Mouse (Mus musculus): ENCODE results near the gene Tmem144. TPM values are rescaled to one million over a fixed set of nuclear protein-coding genes. Genes with fewer than 3 reads are reported as not detected.

The Tmem144 gene
- polyA plus RNA-seq (2012; rRNA removed): 5.3 and 6.6 TPM in 2 replicates

DNA sequence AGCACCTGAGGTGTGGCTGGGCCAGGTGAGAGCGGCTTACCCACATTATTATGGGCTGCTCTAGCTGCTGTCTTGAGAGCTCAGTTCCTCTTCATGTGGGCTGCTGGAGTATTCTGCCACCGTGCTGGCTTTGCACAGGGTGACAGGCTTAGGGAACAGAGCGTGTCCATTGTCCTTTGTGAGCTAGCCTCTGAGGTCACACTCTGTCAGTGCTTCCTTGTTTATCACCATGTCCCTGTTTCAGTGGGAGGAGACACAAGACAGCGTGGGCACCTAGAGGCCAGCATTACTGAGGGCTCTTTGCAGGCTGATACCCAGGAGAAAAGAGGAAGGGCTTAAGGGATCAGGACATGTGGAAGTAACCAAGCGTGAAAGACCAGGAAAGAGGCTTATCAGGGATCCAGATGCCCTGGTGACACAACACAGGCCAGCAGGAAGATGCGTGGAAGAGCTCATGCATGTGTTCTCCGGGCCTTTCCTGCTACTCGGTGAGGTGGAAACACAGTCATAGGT is at the start of gene Tmem144:
Gene Tmem144, minus strand, starts transcription at position 120 of the 513 bp plus-strand sequence.
- no peak within 1 kb of the TSS for H3K4me3 ChIP-seq (replicated peaks; ENCODE audit: insufficient read depth, low read depth, low read length)
- TF ChIP-seq POLR2A (IDR thresholded peaks at IDR 0.05; ENCODE audit: borderline replicate concordance, insufficient read depth, low read length) (no peak), CTCF (IDR thresholded peaks at IDR 0.05; ENCODE audit: borderline replicate concordance, insufficient read depth, low read depth, low read length) (no peak)
- 61% methylated on average over 8 of the region's 8 CpGs for WGBS
- no peaks in the 10 kb centered on the region for H3K4me1 ChIP-seq (ENCODE audit: control insufficient read depth, insufficient read depth, low read length)
- peak within 1 kb of the TSS; percentile 55; the same call in 1 of the 2 replicates for H3K27ac ChIP-seq (ENCODE audit: insufficient read depth, low read length)
- H3K27me3 ChIP-seq (ENCODE audit: control insufficient read depth, insufficient read depth, low read length): no peaks in the 10 kb centered on the region
- peak in 1 of 2 experiments; percentile 31 for DNase-seq

DNA sequence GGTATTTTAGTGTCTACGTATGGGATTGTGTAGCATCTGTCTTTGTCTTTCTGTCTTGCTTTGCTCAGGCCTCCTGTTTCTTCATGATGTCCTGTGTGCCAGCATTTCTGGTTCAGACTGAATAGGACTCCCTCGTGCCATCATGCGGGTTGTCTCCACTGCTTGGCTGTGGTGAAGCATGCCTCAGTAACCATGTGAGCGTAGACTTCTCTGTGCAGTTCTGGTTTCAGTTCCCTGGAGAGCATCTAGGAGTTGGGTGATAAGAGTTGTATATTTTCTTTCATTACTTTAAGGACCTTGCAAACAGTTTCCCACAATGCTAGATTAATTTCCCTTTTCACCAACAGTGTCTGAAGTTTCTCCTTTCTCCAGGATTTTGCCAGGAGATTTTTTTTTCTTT is 49.2 kb upstream of the Tmem144 start:
- Histone ChIP-seq H3K27me3 (ENCODE audit: control insufficient read depth, insufficient read depth, low read length) (no peaks in the 10 kb centered on the region), H3K4me1 (ENCODE audit: control insufficient read depth, insufficient read depth, low read length) (peaks cover 5% of the 10 kb centered on the region; the same call in 1 of the 2 replicates), H3K27ac (ENCODE audit: insufficient read depth, low read length) (no peak overlapping the region), H3K4me3 (replicated peaks; ENCODE audit: insufficient read depth, low read depth, low read length) (no peak overlapping the region)
- no peak for TF ChIP-seq CTCF (IDR thresholded peaks at IDR 0.05; ENCODE audit: borderline replicate concordance, insufficient read depth, low read depth, low read length)
- TF ChIP-seq POLR2A (IDR thresholded peaks at IDR 0.05; ENCODE audit: borderline replicate concordance, insufficient read depth, low read length): no peak
- WGBS: 89% methylated on average over 4 of the region's 4 CpGs
- no peak for DNase-seq

DNA sequence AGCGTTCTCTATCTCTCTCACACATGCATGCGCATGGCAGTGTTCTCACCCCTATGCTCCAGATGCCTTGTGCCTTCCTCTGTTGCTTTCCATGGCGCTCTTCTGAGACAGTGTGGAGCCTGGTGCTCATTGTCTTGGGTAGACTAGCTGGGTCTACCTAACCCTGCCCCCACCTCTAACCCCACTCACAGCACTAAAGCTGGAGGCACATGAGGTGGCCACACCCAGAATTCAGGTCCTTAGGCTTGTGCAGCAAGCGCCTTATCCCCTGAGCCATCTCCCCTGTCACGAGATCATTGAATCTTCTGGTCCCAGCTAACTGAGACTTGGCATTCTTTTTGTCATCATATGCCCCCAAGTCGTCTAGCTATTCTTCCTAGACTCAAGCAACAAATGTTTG is 48.7 kb upstream of the Tmem144 start:
- no peak for DNase-seq
- H3K27ac ChIP-seq (ENCODE audit: insufficient read depth, low read length): no peak overlapping the region
- H3K4me3 ChIP-seq (replicated peaks; ENCODE audit: insufficient read depth, low read depth, low read length): no peak overlapping the region
- no peaks in the 10 kb centered on the region for H3K27me3 ChIP-seq (ENCODE audit: control insufficient read depth, insufficient read depth, low read length)
- H3K4me1 ChIP-seq (ENCODE audit: control insufficient read depth, insufficient read depth, low read length): peaks cover 5% of the 10 kb centered on the region; the same call in 1 of the 2 replicates
- 92% methylated on average over 6 of the region's 6 CpGs for WGBS
- TF ChIP-seq POLR2A (IDR thresholded peaks at IDR 0.05; ENCODE audit: borderline replicate concordance, insufficient read depth, low read length) (no peak), CTCF (IDR thresholded peaks at IDR 0.05; ENCODE audit: borderline replicate concordance, insufficient read depth, low read depth, low read length) (no peak)

DNA sequence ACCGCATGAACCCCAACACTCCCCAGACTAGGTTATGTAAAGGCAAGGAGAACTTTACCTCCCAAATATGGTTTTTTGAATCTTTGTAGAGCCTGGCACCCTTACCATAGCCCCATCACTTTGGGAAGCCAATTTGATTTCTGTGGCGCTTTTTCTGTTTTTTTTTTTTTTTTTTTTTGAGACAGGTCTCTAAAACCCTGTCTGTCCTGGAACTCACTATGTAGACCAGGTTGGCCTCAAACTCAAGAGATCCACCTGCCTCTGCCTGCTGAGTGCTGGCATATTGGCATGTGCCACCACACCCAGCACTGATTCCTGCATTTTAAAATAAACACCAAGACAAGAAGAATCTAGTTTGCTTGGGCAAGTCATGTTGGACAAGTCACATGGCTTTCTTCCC is 47.9 kb upstream of the Tmem144 start:
- no peak for TF ChIP-seq CTCF (IDR thresholded peaks at IDR 0.05; ENCODE audit: borderline replicate concordance, insufficient read depth, low read depth, low read length)
- no peak for TF ChIP-seq POLR2A (IDR thresholded peaks at IDR 0.05; ENCODE audit: borderline replicate concordance, insufficient read depth, low read length)
- no peak overlapping the region for H3K27ac ChIP-seq (ENCODE audit: insufficient read depth, low read length)
- 96% methylated on average over 2 of the region's 2 CpGs for WGBS
- peaks cover 5% of the 10 kb centered on the region; the same call in 1 of the 2 replicates for H3K4me1 ChIP-seq (ENCODE audit: control insufficient read depth, insufficient read depth, low read length)
- DNase-seq: no peak
- H3K27me3 ChIP-seq (ENCODE audit: control insufficient read depth, insufficient read depth, low read length): no peaks in the 10 kb centered on the region
- no peak overlapping the region for H3K4me3 ChIP-seq (replicated peaks; ENCODE audit: insufficient read depth, low read depth, low read length)

- DNase-seq: no peak
- no peak overlapping the region for H3K4me3 ChIP-seq (replicated peaks; ENCODE audit: insufficient read depth, low read depth, low read length)
- TF ChIP-seq CTCF (IDR thresholded peaks at IDR 0.05; ENCODE audit: borderline replicate concordance, insufficient read depth, low read depth, low read length) (no peak), POLR2A (IDR thresholded peaks at IDR 0.05; ENCODE audit: borderline replicate concordance, insufficient read depth, low read length) (no peak)
- H3K27me3 ChIP-seq (ENCODE audit: control insufficient read depth, insufficient read depth, low read length): no peaks in the 10 kb centered on the region
- H3K27ac ChIP-seq (ENCODE audit: insufficient read depth, low read length): no peak overlapping the region
- 91% methylated on average over 9 of the region's 9 CpGs for WGBS
- H3K4me1 ChIP-seq (ENCODE audit: control insufficient read depth, insufficient read depth, low read length): peaks cover 5% of the 10 kb centered on the region; the same call in 1 of the 2 replicates
Observed at GRCm38 (mm10) chr3:79899906-79900305, 47.3 kb upstream of the Tmem144 start.

DNA sequence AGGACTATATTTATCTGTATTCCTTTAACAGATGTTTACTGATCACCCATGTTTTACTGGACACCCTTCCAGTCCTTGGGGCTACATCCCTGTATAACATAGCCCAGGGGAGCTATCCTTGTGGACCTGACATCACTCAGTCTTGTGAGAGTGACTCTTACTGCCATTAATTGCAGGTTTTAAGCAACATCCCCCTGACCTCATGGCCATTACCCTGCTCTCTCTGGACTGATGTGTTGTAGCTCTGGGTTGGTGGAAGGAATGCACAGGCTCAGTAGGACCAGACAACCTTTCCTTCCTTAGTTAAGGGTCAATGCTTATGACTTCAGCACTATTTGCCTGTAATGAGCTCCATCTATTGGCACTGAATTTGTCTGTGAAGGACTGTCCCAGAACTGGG is 45.9 kb upstream of the Tmem144 start:
- Histone ChIP-seq H3K4me3 (replicated peaks; ENCODE audit: insufficient read depth, low read depth, low read length) (no peak overlapping the region), H3K27me3 (ENCODE audit: control insufficient read depth, insufficient read depth, low read length) (no peaks in the 10 kb centered on the region), H3K4me1 (ENCODE audit: control insufficient read depth, insufficient read depth, low read length) (peaks cover 5% of the 10 kb centered on the region; the same call in 1 of the 2 replicates), H3K27ac (ENCODE audit: insufficient read depth, low read length) (no peak overlapping the region)
- TF ChIP-seq POLR2A (IDR thresholded peaks at IDR 0.05; ENCODE audit: borderline replicate concordance, insufficient read depth, low read length): no peak
- TF ChIP-seq CTCF (IDR thresholded peaks at IDR 0.05; ENCODE audit: borderline replicate concordance, insufficient read depth, low read depth, low read length): no peak
- DNase-seq: no peak

- Histone ChIP-seq H3K4me3 (replicated peaks; ENCODE audit: insufficient read depth, low read depth, low read length) (no peak overlapping the region), H3K27ac (ENCODE audit: insufficient read depth, low read length) (no peak overlapping the region), H3K4me1 (ENCODE audit: control insufficient read depth, insufficient read depth, low read length) (peaks cover 5% of the 10 kb centered on the region; the same call in 1 of the 2 replicates), H3K27me3 (ENCODE audit: control insufficient read depth, insufficient read depth, low read length) (no peaks in the 10 kb centered on the region)
- TF ChIP-seq POLR2A (IDR thresholded peaks at IDR 0.05; ENCODE audit: borderline replicate concordance, insufficient read depth, low read length): no peak
- TF ChIP-seq CTCF (IDR thresholded peaks at IDR 0.05; ENCODE audit: borderline replicate concordance, insufficient read depth, low read depth, low read length): no peak
- DNase-seq: peak in 1 of 2 experiments; percentile 5
- 15% methylated on average over 13 of the region's 13 CpGs for WGBS
Observed at GRCm38 (mm10) chr3:79897534-79898370, 45.2 kb upstream of the Tmem144 start.

DNA sequence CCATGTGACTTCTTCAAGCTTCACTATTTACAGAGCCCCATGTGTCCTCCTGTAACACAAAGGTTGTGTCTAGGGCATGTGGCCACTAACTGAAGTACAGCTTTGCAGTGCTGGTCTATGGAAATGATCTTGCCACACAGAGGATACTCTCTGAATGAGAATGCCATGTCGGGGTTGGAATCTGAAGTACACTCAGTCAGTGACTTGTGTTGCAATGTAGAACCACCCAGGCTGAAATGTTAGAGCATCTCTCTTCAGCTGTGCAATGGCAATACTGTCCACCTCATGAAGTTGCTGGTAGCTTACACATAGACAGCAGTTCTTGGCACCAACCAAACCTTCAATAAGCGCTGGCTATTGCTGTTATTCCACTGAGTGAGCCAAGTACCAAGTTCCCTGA is 35.4 kb upstream of the Tmem144 start:
- H3K27ac ChIP-seq (ENCODE audit: insufficient read depth, low read length): no peak overlapping the region
- 66% methylated on average over 2 of the region's 2 CpGs for WGBS
- H3K27me3 ChIP-seq (ENCODE audit: control insufficient read depth, insufficient read depth, low read length): no peaks in the 10 kb centered on the region
- H3K4me3 ChIP-seq (replicated peaks; ENCODE audit: insufficient read depth, low read depth, low read length): no peak overlapping the region
- TF ChIP-seq CTCF (IDR thresholded peaks at IDR 0.05; ENCODE audit: borderline replicate concordance, insufficient read depth, low read depth, low read length): no peak
- no peak for TF ChIP-seq POLR2A (IDR thresholded peaks at IDR 0.05; ENCODE audit: borderline replicate concordance, insufficient read depth, low read length)
- DNase-seq: no peak
- H3K4me1 ChIP-seq (ENCODE audit: control insufficient read depth, insufficient read depth, low read length): no peaks in the 10 kb centered on the region

All from cerebellum, adult 2 months (tissue).